Mouse (Mus musculus) brain, embryonic 14.5 days (tissue): Measurements from ENCODE around the gene Arpc1a. TPM values are rescaled to one million over a fixed set of nuclear protein-coding genes. Genes with fewer than 3 reads are reported as not detected.
"Not testable (repeated sequence)": the region's sequence is repeated elsewhere in the genome, so short reads cannot be mapped to it uniquely, and the experiment has no call there.

Experiments
- DNase-seq: peaks from one replicate; pipeline ENCODE4 v3.0.0-alpha.2; 2011; ENCODE audit warnings: low read depth
- CTCF ChIP-seq: fragments of 200-500 bp; IDR thresholded peaks from 2 replicates; pipeline ENCODE4 v1.5.1; 2012; ENCODE audit warnings: inconsistent platforms, mild to moderate bottlenecking, moderate library complexity, borderline replicate concordance; ENCODE audit not compliant: insufficient read depth, insufficient read length; ENCODE audit errors: extremely low read depth
- POLR2A ChIP-seq: fragments of 200-500 bp; IDR thresholded peaks from 2 replicates; pipeline ENCODE4 v1.6.1; 2012; ENCODE audit warnings: mild to moderate bottlenecking, inconsistent platforms, borderline replicate concordance; ENCODE audit not compliant: poor library complexity, insufficient read depth, insufficient read length, severe bottlenecking; ENCODE audit errors: extremely low read depth
- polyA plus RNA-seq: library from polyadenylated mRNA; depleted of rRNA; stranded (reverse); fragments of >200 nt; gene quantifications from 2 replicates; pipeline ENCODE4 v1.2.3, GENCODE M21; 2012

The Arpc1a gene
- polyA plus RNA-seq, 1 experiment = 261 TPM

GRCm38 (mm10) chr5:145084822-145085221 lies 1.2 kb downstream of the Arpc1a start:
- DNase-seq = no peak
- TF ChIP-seq POLR2A (no peak), CTCF (no peak)

GRCm38 (mm10) chr5:145088186-145088585 lies 4.6 kb downstream of the Arpc1a start:
- no peak for TF ChIP-seq POLR2A
- TF ChIP-seq CTCF = no peak
- DNase-seq = no peak

GRCm38 (mm10) chr5:145089878-145090277 lies 6.2 kb downstream of the Arpc1a start:
- DNase-seq = no peak
- TF ChIP-seq POLR2A (no peak), CTCF (no peak)

- no peak for TF ChIP-seq CTCF
- no peak for DNase-seq
Observed at GRCm38 (mm10) chr5:145096195-145096594, 12.6 kb downstream of the Arpc1a start.

- DNase-seq = no peak
- TF ChIP-seq POLR2A = no peak
- TF ChIP-seq CTCF = no peak
Observed at GRCm38 (mm10) chr5:145098340-145098821, 14.8 kb downstream of the Arpc1a start.

- no peak for TF ChIP-seq POLR2A
- TF ChIP-seq CTCF = no peak
- no peak for DNase-seq
Observed at GRCm38 (mm10) chr5:145100960-145101359, 17.3 kb downstream of the Arpc1a start.

- not testable (repeated sequence) for DNase-seq
Observed at GRCm38 (mm10) chr5:145101451-145101850, 17.8 kb downstream of the Arpc1a start.

GRCm38 (mm10) chr5:145102706-145103105 lies 19.1 kb downstream of the Arpc1a start:
- no peak for TF ChIP-seq CTCF
- no peak for TF ChIP-seq POLR2A

GRCm38 (mm10) chr5:145104328-145104727 lies 20.7 kb downstream of the Arpc1a start:
- DNase-seq = peak; percentile 3
- TF ChIP-seq POLR2A (no peak), CTCF (no peak)

More at GRCm38 (mm10) chr5:145102706-145103105, 19.1 kb downstream of the Arpc1a start:
- DNase-seq = no peak

GRCm38 (mm10) chr5:145105694-145106275 lies 22.2 kb downstream of the Arpc1a start:
- no peak for TF ChIP-seq CTCF
- no peak for TF ChIP-seq POLR2A
- DNase-seq = no peak

GRCm38 (mm10) chr5:145110401-145110800 lies 26.8 kb downstream of the Arpc1a start:
- DNase-seq = no peak
- TF ChIP-seq CTCF = no peak
- no peak for TF ChIP-seq POLR2A

- no peak for DNase-seq
- TF ChIP-seq POLR2A = no peak
- TF ChIP-seq CTCF = no peak
Observed at GRCm38 (mm10) chr5:145112566-145112965, 28.9 kb downstream of the Arpc1a start.
